Mouse (Mus musculus) bone marrow macrophage, adult 2 months (primary cell): Measurements from ENCODE around the gene Ttn. TPM values are rescaled to one million over a fixed set of nuclear protein-coding genes. Genes with fewer than 3 reads are reported as not detected.
"Not testable (repeated sequence)": the region's sequence is repeated elsewhere in the genome, so short reads cannot be mapped to it uniquely, and the experiment has no call there.

Experiments
- H3K27ac ChIP-seq: 2 replicates; pipeline ENCODE4 v1.5.1; 2012; ENCODE audit warnings: low read depth, low read length; ENCODE audit not compliant: insufficient read depth
- H3K4me1 ChIP-seq: 2 replicates; pipeline ENCODE4 v1.6.1; 2012; ENCODE audit warnings: low read length; ENCODE audit not compliant: control insufficient read depth, insufficient read depth
- H3K4me3 ChIP-seq: 2 replicates; pipeline ENCODE4 v1.5.1; 2012; ENCODE audit warnings: mild to moderate bottlenecking, low read length, moderate library complexity; ENCODE audit not compliant: insufficient read depth
- CTCF ChIP-seq: IDR thresholded peaks from 2 replicates; pipeline ENCODE4 v1.5.1; 2012; ENCODE audit warnings: low read depth, mild to moderate bottlenecking, low read length, moderate library complexity
- POLR2A ChIP-seq: IDR thresholded peaks from 2 replicates; pipeline ENCODE4 v1.6.1; 2012; ENCODE audit warnings: mild to moderate bottlenecking, low read depth, low read length, borderline replicate concordance
- polyA plus RNA-seq: library from polyadenylated mRNA; stranded (reverse); fragments of >200 nt; gene quantifications from 2 replicates; pipeline ENCODE4 v1.2.4, GENCODE M21; 2012; ENCODE audit not compliant: missing spikeins, insufficient read depth, insufficient read length

Ttn gene
- polyA plus RNA-seq, result 0.25 and 0.39 TPM in 2 replicates

DNA sequence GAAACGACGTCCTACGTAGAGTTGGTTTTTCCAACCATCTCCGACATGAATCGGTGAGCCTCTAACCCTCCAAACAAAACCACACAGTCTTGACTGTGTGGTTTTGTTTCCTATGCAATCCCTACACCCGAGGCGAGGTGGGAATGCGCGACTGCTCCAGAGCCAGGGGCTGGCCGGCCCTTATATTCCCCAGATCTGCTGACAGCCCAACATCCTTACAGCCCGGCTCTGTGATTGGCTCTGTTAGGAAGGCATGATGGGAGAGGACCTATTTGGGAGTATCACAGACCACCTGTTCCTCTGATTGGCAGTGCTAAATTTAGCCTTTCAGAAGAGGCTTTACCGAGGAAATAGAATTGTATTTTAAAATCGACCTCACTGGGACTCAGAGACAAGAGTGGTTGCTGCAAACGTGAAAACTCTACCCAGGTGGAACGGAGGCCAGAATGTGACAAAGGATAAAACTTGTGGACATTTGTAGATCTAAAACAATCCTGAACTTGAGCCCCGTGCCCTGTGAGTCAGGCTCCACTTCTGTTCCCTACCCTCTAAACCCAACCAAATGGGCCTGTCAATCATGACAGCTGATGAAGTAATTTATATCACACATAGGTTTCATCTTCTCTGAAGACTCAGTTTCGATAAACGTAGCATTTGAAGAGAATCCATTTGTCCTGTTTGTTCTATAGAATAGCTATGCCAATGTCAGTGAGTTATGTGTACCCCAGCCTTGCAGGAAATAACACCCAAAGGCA lies at the start of gene Ttn:
Gene Ttn, minus strand, starts transcription at position 157 of the 755 bp plus-strand sequence.
- no peak within 1 kb of the TSS for H3K4me3 ChIP-seq
- H3K27ac ChIP-seq, result no peak within 1 kb of the TSS
- TF ChIP-seq POLR2A (no peak), CTCF (no peak)
- H3K4me1 ChIP-seq, result no peaks in the 10 kb centered on the region

DNA sequence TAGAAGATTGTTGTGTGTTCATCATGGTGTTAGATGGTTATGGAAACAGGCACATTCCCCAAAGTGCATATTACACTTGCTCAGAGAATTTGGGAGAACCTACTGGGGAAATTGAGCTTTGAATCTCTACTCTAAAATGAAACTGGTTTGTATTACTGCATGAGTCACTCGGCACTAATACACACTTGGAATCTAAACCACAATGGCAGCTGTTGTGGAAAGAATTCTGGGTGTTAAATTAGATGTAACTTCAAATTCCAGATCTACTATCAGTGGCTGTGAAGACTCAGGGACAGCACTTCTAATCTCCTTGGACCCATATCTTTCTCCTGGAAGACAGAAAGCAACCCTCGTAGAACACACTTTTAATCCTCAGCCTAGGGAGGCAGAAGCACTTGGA lies 38.3 kb upstream of the Ttn start:
- Histone ChIP-seq H3K27ac (no peak overlapping the region), H3K4me1 (no peaks in the 10 kb centered on the region), H3K4me3 (no peak overlapping the region)
- TF ChIP-seq POLR2A (no peak), CTCF (no peak)

DNA sequence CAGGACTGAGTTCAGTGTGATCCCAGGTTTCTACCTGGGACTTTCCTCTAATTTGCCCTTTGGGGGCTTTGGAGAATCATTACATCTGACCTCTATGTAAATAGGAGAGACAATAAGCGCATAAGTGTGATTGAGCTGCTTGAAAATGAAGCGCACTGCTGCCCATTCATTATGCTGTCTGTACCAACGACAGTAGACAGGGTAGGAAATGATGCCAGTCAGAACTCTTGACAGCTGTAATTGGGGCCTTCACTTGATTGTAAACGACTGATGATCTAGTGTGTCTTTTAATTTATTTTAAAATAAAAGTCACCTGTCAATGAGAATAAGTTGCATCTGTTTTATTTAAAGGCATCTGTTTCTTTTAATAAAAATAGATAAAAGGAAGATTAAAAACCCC lies 35.4 kb upstream of the Ttn start:
- TF ChIP-seq POLR2A, result no peak
- TF ChIP-seq CTCF, result no peak
- Histone ChIP-seq H3K4me1 (no peaks in the 10 kb centered on the region), H3K4me3 (no peak overlapping the region), H3K27ac (no peak overlapping the region)

DNA sequence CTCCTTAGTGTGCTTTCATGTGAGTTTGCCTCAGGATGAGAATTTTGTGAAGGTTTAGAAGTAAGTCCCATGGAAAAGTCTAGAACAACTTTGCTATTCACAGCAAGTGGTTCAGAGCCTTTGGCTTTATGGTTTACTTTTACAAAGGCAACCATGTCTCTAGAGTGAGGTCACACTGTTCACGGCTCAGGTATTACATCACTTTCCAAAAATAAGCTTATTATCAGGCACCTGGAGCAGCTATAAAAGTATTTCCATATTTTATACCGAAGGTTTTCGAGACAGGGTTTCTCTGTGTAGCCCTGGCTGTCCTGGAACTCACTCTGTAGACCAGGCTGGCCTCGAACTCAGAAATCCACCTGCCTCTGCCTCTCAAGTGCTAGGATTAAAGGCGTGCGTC lies 31.1 kb upstream of the Ttn start:
- H3K4me1 ChIP-seq, H3K27ac ChIP-seq: not testable (repeated sequence)

DNA sequence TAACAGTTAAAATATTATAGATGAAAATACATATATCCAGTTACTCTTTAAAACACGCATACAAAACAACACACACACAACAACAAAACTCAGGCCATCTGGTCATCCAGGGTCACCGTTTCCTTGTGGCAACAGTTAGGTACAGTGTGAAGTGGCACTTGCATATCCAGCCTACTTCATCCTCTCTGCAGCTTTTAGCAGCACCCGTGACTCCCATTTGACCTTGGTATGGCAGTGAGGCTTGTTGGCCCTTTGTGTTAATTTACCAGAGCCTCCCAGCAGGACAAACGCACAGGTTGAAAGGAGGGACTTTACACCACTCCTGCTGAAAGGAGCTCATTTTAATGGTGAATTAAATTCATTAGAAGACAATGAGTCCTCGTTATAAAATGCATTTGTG lies 29.6 kb upstream of the Ttn start:
- no peak overlapping the region for H3K27ac ChIP-seq
- no peaks in the 10 kb centered on the region for H3K4me1 ChIP-seq
- no peak for TF ChIP-seq CTCF

More for the DNA sequence above, 31.1 kb upstream of the Ttn start:
- H3K4me3 ChIP-seq, result not testable (repeated sequence)

DNA sequence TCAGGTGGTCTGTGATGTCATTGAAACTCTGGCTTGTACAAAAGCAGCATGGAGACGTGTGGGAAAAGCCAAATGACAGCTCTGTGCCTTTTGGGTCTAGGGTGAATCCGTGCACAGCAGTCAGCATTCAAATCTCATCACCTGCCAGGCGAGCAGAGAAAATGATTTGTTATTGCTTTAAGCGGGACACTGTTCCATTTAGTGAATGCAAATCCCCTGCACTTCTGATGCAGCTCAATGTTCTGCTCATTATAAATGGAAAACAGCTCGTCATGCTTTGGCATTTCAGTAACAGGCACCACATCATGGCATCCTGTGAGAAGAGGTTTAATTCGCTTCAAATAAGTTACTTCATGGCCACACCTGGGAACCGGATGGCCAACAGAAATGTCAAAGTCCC lies 24.7 kb upstream of the Ttn start:
- Histone ChIP-seq H3K4me3 (no peak overlapping the region), H3K4me1 (no peaks in the 10 kb centered on the region), H3K27ac (no peak overlapping the region)
- no peak for TF ChIP-seq CTCF
- no peak for TF ChIP-seq POLR2A

More for the DNA sequence above, 29.6 kb upstream of the Ttn start:
- no peak overlapping the region for H3K4me3 ChIP-seq

DNA sequence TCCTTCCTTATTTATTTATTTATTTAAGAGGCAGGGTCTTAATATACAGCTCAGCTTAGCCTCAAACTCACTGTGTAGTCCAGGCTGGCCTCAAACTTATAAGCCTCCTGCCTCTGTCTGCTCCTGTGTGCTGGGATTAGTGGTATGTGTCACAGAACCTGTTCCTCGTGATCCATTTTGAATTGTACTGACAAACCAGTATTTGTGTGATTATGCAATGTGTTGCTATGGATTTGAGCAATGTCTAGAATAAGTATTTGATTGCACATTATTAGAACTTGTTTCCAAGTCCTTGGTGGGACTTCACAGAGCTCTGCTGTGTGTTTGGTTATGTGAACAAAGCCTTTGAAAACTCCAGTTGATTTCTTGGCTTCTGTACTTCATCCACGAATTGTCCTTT lies 20.8 kb upstream of the Ttn start:
- TF ChIP-seq POLR2A (no peak), CTCF (no peak)
- H3K4me3 ChIP-seq, result no peak overlapping the region
- no peaks in the 10 kb centered on the region for H3K4me1 ChIP-seq
- H3K27ac ChIP-seq, result no peak overlapping the region

DNA sequence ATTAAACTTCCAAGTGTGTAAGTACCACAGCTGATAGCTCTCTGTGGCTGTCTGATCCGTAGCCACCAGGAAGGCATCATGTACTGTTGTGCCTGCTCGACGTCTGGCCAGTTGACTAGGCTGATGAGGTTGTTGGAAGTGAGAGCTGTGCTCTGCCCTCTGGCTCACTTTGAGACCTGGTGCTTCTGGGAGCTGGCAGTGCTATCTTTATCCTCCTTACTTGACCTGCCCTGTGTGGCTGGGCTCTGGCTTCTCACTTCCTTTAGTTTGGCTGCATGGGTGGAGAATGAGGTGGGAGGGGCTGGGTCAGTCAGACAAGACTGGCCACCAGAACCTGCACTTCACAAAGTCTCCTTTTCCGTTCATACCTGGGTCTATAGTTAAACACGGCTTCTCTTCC lies 16.0 kb upstream of the Ttn start:
- Histone ChIP-seq H3K27ac (no peak overlapping the region), H3K4me1 (no peaks in the 10 kb centered on the region), H3K4me3 (no peak overlapping the region)
- TF ChIP-seq CTCF (no peak), POLR2A (no peak)

DNA sequence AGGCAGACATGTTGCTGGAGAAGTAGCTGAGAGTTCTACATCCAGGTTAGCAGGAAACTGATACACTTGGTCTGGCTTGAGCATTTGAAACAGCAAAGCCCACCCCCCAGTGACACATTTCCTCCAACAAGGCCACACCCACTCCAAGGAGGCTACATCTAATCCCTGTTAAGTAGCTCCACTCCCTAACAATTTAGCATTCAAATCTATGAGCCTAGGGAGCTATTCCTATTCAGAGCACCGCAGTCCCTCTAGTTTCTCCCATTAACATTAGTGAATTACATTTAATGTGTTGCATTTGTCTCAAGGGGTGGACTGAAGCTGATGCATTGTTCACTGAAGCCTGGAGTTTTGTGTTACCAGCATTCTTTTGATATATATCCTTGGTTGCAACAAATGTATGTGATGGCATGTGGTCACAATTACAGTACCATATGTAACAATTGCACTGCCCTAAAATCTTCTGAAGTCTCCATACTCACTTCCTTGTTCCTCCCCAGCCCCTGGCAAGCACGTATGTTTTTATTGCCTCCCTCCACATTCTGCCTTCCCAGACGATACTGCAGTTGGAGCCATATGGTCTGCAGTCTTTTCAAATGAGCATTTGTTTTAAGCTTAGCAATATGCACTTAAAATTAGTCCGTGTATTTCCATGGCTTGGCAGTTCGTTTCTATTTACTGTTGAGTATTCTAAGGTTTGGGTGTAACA lies 10.3 kb upstream of the Ttn start:
- Histone ChIP-seq H3K27ac (no peak overlapping the region), H3K4me1 (no peaks in the 10 kb centered on the region)
- TF ChIP-seq POLR2A (no peak), CTCF (no peak)

DNA sequence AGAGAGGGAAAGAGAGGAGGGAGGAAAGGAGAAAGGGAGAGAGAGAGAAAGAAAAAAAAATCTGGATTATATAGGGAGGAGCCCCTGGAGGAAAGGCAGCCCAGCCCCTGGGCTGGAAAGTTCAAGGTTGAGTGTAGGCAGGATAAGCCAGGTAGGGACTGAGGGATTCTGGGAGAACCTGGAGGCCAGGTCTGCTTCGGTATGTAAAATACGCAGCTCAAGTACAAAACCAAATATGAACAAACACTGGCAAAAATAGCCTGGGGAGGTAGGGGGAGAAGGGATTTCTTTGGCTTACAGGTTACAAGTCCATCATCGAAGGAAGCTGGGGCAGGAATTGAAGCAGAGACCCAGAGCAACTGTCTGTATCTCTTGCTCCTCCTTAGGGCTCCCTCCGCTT lies 5.0 kb upstream of the Ttn start:
- H3K4me3 ChIP-seq, result no peak overlapping the region
- H3K4me1 ChIP-seq, result no peaks in the 10 kb centered on the region
- TF ChIP-seq CTCF (no peak), POLR2A (no peak)
- H3K27ac ChIP-seq, result no peak overlapping the region

More for the DNA sequence above, 10.3 kb upstream of the Ttn start:
- no peak overlapping the region for H3K4me3 ChIP-seq

DNA sequence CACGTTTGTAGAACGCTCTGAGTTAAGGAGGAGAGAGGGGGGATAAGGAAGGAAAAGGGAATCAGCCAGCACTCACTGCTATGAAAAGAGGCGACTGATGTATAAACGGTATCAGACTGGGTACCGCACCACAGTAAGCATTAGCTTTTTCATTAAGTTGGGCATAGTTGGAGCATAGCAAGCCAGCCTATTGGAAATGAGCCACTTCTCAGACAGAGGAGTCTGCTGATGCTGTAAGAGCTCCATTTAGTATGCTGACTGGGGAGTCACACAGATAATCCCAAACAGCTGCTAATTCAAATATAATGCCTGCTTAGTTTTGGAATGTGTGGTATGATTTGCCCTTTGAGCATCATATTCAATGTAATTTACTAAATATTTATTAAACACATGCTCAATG lies 2.0 kb upstream of the Ttn start:
- Histone ChIP-seq H3K4me1 (no peaks in the 10 kb centered on the region), H3K27ac (no peak overlapping the region), H3K4me3 (no peak overlapping the region)
- TF ChIP-seq POLR2A, result no peak
- no peak for TF ChIP-seq CTCF
